Mouse (Mus musculus) liver, adult 2 months (tissue): ENCODE results near the gene Gcnt2.

Experiments used
- CTCF ChIP-seq: fragments of 200-500 bp; IDR thresholded peaks from 2 replicates; pipeline ENCODE4 v1.5.1; 2011; ENCODE audit warnings: low read depth, low read length, control low read depth
- POLR2A ChIP-seq: fragments of 200-500 bp; IDR thresholded peaks from 2 replicates; pipeline ENCODE4 v1.6.1; 2011; ENCODE audit warnings: low read length, control low read depth; ENCODE audit not compliant: insufficient read depth; ENCODE audit errors: extremely low read depth

GRCm38 (mm10) chr13:40821911-40822310 is 37.6 kb upstream of the Gcnt2 start:
- TF ChIP-seq CTCF (no peak), POLR2A (no peak)
